Mouse (Mus musculus): ENCODE data around the gene Lrmp. TPM values are rescaled to one million over a fixed set of nuclear protein-coding genes. Genes with fewer than 3 reads are reported as not detected.

Gene Lrmp
- total and polyA plus RNA-seq, 3 experiments: 92.3 to 163 (median 155) TPM

- peak; percentile 2; the same call in 1 of the 2 replicates for TF ChIP-seq UBTF (IDR thresholded peaks at IDR 0.05; ENCODE audit: low read depth, low read length)
- TF ChIP-seq USF2 (conservative IDR thresholded peaks at IDR 0.05; ENCODE audit: low read depth, low read length): no peak
- peak; percentile 8; the same call in 1 of the 2 replicates for TF ChIP-seq EP300 (IDR thresholded peaks at IDR 0.05; ENCODE audit: low read length)
- no peaks in the 10 kb centered on the region for H3K9me3 ChIP-seq (replicated peaks; ENCODE audit: low read length)
- H3K4me1 ChIP-seq (ENCODE audit: control insufficient read depth in 1 of 2, insufficient read depth in 2 of 2): peaks cover 4 to 27% of the 10 kb centered on the region in 2 experiments; a peak in 3 of 4 replicates
- no peak for DNase-seq (ENCODE audit: extremely low read depth)
- H3K4me2 ChIP-seq (ENCODE audit: insufficient read depth, low read depth, poor library complexity, severe bottlenecking): peak overlapping the region; percentile 95
- peaks cover 42% of the 10 kb centered on the region for H3K79me2 ChIP-seq (replicated peaks; ENCODE audit: control insufficient read depth, extremely low read depth, insufficient read depth, poor library complexity, severe bottlenecking)
- dilution Hi-C loops (cut with MboI; ENCODE audit: extremely low pct_ligation_motif_present, extremely low pct_unique_long_range_greater_than_20kb, low sequenced_read_pairs): no loop called here
- no peaks in the 10 kb centered on the region for H3K27me3 ChIP-seq (replicated peaks)
- peaks cover 2 to 14% of the 10 kb centered on the region in 2 experiments for H3K36me3 ChIP-seq (replicated peaks in 1 of 2; ENCODE audit: control insufficient read depth in 1 of 2, insufficient read depth in 1 of 2, low read length in 1 of 2)
- H3K9ac ChIP-seq (ENCODE audit: insufficient read depth, low read depth): peak overlapping the region; percentile 82
- in situ Hi-C loops (cut with MboI; ENCODE audit: low pct_ligation_motif_present, low pct_unique_long_range_greater_than_20kb, low sequenced_read_pairs): no loop called here
- no peak overlapping the region for H3K27ac ChIP-seq (ENCODE audit: insufficient read depth, low read depth)
- peak overlapping the region in 2 of 3 experiments; percentile 74 to 88 for H3K4me3 ChIP-seq (replicated peaks in 1 of 3; ENCODE audit: low read depth in 2 of 3, low read length in 2 of 3, poor library complexity in 1 of 3)
Measured at GRCm38 (mm10) chr6:145076286-145076685, 39.2 kb upstream of the Lrmp start.

DNA sequence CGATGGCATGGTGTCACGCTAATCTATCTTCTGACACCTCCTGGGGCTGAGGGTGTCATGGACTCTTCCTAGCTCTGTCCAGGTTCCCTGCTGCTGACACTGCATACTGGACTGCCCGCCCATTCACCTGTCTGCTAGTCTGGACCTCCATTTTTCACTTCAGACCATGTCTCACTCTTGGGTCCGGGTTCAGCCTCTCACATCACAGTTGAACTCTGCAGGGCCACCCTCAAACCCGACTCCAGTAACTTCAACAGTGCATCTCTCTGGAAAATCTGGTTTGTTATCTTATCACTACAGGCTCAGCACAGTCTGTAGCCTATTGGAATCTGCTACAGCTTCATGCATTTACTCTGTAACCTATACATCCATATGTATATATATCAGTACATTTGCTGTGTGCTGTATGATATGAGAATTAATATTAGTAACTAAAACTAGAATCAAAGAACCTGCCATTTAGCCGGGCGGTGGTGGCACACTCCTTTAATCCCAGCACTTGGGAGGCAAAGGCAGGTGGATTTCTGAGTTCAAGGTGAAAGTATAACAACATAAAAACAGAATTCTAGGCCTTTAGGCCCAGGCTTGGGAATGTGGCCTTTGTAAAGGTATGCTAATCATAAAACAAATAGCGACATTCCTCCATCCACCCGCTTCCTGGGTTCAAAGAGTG lies 36.2 kb upstream of the Lrmp start:
- peaks cover 14% of the 10 kb centered on the region for H3K79me2 ChIP-seq (replicated peaks; ENCODE audit: control insufficient read depth, extremely low read depth, insufficient read depth, poor library complexity, severe bottlenecking)
- H3K4me1 ChIP-seq (ENCODE audit: control insufficient read depth in 1 of 2, insufficient read depth in 2 of 2): peaks cover 0 to 4% of the 10 kb centered on the region in 2 experiments; a peak in 1 of 4 replicates
- dilution Hi-C loops (cut with MboI; ENCODE audit: extremely low pct_ligation_motif_present, extremely low pct_unique_long_range_greater_than_20kb, low sequenced_read_pairs): no loop called here
- TF ChIP-seq CTCF (conservative IDR thresholded peaks at IDR 0.05 in 1 of 2, IDR thresholded peaks at IDR 0.05 in 1 of 2; ENCODE audit: low read depth in 2 of 2, low read length in 2 of 2): no peak
- TF ChIP-seq TCF12 (IDR thresholded peaks at IDR 0.05; ENCODE audit: low read depth, low read length): no peak
- TF ChIP-seq TBP (conservative IDR thresholded peaks at IDR 0.05; ENCODE audit: low read depth, low read length): no peak
- TF ChIP-seq JUND (conservative IDR thresholded peaks at IDR 0.05; ENCODE audit: low read depth, low read length): no peak
- TF ChIP-seq MAFK (IDR thresholded peaks at IDR 0.05; ENCODE audit: insufficient replicate concordance, low read length): no peak
- no peak for TF ChIP-seq JUN (IDR thresholded peaks at IDR 0.05; ENCODE audit: insufficient read depth, low read depth, low read length)
- no peak for TF ChIP-seq ZNF384 (IDR thresholded peaks at IDR 0.05; ENCODE audit: low read depth, low read length)
- TF ChIP-seq PAX5 (IDR thresholded peaks at IDR 0.05; ENCODE audit: low read length): no peak
- no peak for TF ChIP-seq MEF2A (IDR thresholded peaks at IDR 0.05; ENCODE audit: borderline replicate concordance, low read depth, low read length)
- TF ChIP-seq KAT2A (IDR thresholded peaks at IDR 0.05; ENCODE audit: insufficient replicate concordance, low read length): no peak
- no peak for TF ChIP-seq HCFC1 (IDR thresholded peaks at IDR 0.05; ENCODE audit: low read depth, low read length)
- TF ChIP-seq NELFE (IDR thresholded peaks at IDR 0.05; ENCODE audit: low read depth, low read length): no peak
- TF ChIP-seq USF2 (conservative IDR thresholded peaks at IDR 0.05; ENCODE audit: low read depth, low read length): no peak
- TF ChIP-seq ZMIZ1 (IDR thresholded peaks at IDR 0.05; ENCODE audit: low read depth, low read length): no peak
- no peak for TF ChIP-seq ETS1 (conservative IDR thresholded peaks at IDR 0.05; ENCODE audit: low read depth, low read length)
- TF ChIP-seq CHD1 (IDR thresholded peaks at IDR 0.05; ENCODE audit: low read depth, low read length): no peak
- TF ChIP-seq RCOR1 (conservative IDR thresholded peaks at IDR 0.05; ENCODE audit: low read depth, low read length): no peak
- TF ChIP-seq ELF1 (IDR thresholded peaks at IDR 0.05; ENCODE audit: low read depth, low read length): no peak
- no peak for TF ChIP-seq UBTF (IDR thresholded peaks at IDR 0.05; ENCODE audit: low read depth, low read length)
- in situ Hi-C loops (cut with MboI; ENCODE audit: low pct_ligation_motif_present, low pct_unique_long_range_greater_than_20kb, low sequenced_read_pairs): no loop called here
- H3K9me3 ChIP-seq (replicated peaks; ENCODE audit: low read length): no peaks in the 10 kb centered on the region
- H3K4me3 ChIP-seq (replicated peaks in 1 of 3; ENCODE audit: low read depth in 2 of 3, low read length in 2 of 3, poor library complexity in 1 of 3): no peak overlapping the region
- no peak for DNase-seq (ENCODE audit: extremely low read depth)
- H3K4me2 ChIP-seq (ENCODE audit: insufficient read depth, low read depth, poor library complexity, severe bottlenecking): no peak overlapping the region
- no peaks in the 10 kb centered on the region for H3K36me3 ChIP-seq (replicated peaks in 1 of 2; ENCODE audit: control insufficient read depth in 1 of 2, insufficient read depth in 1 of 2, low read length in 1 of 2)
- H3K27ac ChIP-seq (ENCODE audit: insufficient read depth, low read depth): no peak overlapping the region
- no peaks in the 10 kb centered on the region for H3K27me3 ChIP-seq (replicated peaks)
- no peak overlapping the region for H3K9ac ChIP-seq (ENCODE audit: insufficient read depth, low read depth)

Data from CH12.LX (cell line).